Mouse (Mus musculus) bone marrow macrophage, adult 2 months (primary cell): ENCODE results near the gene Tas1r1.

Source experiments
- CTCF ChIP-seq: IDR thresholded peaks from 2 replicates; pipeline ENCODE4 v1.5.1; 2012; ENCODE audit warnings: low read depth, mild to moderate bottlenecking, low read length, moderate library complexity
- POLR2A ChIP-seq: IDR thresholded peaks from 2 replicates; pipeline ENCODE4 v1.6.1; 2012; ENCODE audit warnings: mild to moderate bottlenecking, low read depth, low read length, borderline replicate concordance

DNA sequence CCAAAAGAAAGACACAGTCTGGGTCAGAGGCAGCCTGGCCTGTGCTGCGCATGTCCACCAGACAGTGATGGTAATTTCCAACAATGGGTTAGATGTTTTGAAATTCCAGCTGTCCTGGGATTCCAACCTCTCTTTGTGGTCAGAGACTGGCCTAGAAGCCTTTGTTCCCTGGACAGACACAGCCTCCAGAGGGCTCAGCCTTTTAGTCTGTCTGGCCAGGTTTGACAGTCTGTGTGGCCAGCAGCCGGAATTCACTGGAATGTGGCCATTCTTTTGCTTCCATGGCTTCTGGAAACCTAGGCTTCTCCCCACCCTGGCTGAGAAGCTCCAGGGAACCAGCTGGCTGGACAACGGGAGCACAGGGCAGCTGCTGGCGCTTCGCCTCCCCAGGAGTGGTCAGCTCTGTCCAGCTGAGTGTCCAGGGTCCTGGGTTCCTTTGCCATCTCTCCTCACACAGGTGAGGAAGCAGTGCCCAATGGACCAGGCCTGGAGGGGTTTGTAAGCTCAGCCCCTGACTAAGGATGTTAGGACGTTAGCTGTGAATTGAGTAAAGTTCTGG, 29.9 kb upstream of the Tas1r1 start:
- TF ChIP-seq CTCF (no peak), POLR2A (no peak)
